Mouse (Mus musculus) liver (tissue): ENCODE measurements around the gene Tma7.

Source experiments
- DNase-seq: peaks from one replicate; pipeline ENCODE4 v3.0.0-alpha.2; 2020; ENCODE audit warnings: mixed read lengths

Tma7 gene

GRCm38 (mm10) chr9:109039681-109040080 is 42.7 kb downstream of the Tma7 start:
- no peak for DNase-seq

DNA sequence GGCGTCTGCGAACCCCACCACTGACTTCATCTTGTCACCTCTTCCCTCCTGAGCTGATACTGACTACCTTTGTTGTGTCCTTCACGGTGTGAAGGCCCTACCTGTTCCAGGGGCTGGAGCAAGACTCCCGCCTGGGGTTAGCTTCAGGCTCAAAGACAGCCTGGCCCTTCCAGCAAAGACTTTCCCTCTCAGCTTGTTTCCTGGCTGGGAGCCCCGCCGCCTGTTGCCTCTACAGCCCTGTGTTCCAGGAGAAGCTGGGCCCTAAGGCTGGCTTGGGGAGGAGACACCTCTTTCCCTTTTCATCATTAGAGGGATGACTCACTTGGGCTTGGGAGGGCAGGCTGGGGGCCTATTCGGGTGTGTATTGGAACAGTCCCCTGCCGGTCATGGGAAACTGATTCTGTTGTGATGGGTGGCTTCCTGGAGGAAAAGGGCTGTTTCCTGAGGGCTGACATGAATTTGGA is 43.5 kb downstream of the Tma7 start:
- DNase-seq, result no peak

- DNase-seq, result peak; percentile 71
Measured at GRCm38 (mm10) chr9:109038086-109038895, 44.1 kb downstream of the Tma7 start, which contains the start of gene Shisa5. Gene Shisa5, plus strand, starts transcription at chr9:109038565.

GRCm38 (mm10) chr9:109032435-109032834 is 50.0 kb downstream of the Tma7 start:
- no peak for DNase-seq

DNA sequence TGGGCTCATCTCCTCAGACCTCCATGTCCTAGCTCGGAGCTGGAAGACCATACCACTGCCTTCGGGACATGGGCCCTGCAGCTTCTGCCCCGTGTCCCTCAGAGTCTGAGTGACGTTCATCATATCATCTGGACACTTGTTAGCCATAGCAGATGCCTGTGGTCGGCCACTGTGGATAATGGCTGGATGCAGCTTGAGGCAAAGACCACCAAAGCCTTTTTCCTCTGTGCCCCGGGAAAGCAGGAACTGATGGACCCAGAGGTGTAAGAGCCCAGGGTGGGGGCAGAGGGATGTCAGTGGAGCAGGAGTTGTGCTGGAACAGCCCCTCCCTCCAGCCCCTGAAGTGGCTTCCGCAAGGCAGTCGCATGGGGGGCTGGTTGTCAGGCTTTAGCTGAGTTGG is 50.7 kb downstream of the Tma7 start:
- no peak for DNase-seq

GRCm38 (mm10) chr9:109031001-109031400 is 51.4 kb downstream of the Tma7 start:
- DNase-seq, result no peak

DNA sequence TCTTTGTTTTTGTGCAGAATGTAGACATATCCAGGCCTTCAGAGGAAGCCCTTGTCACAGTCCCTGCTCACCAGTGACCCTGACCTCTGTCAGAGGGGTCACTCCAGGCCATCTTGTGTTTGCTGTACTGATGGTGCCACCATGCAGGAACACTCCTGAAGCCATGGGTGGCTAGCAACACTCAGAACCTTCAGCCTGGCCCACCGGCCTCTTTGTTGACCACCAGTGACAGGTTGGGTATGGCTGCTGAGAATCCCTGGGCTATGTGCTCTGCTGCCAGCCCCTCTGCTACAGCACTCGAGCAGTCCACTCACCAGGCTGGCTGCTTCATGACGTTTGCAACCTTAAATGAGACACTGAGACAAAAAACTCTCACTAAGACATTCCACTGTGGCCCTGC is 52.1 kb downstream of the Tma7 start:
- no peak for DNase-seq

- DNase-seq, result no peak
Measured at GRCm38 (mm10) chr9:109028919-109029318, 53.5 kb downstream of the Tma7 start.

GRCm38 (mm10) chr9:109028421-109028820 is 54.0 kb downstream of the Tma7 start:
- DNase-seq, result no peak

DNA sequence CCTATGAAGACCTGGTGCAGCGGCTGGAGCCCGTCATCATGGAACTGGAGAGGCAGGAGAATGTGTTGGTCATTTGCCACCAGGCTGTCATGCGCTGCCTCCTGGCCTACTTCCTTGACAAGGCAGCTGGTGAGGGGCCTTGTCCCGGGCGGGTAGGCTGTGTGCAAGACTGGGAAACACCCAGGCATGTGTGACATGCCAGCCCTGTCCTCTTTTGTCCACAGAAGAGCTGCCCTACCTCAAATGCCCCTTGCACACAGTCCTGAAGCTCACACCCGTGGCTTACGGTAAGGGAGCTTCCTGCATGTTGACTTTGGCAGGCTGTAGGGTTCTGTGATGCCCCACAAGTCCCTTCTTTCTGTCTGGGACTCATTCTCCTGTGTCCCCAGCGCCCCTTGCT is 54.9 kb downstream of the Tma7 start:
- no peak for DNase-seq
